Mouse (Mus musculus) ovary, adult 18-20 months (tissue): Measurements from ENCODE around the gene Ccdc93.

Experiments used
- DNase-seq: peaks from one replicate; pipeline ENCODE4 v3.0.0; 2022; ENCODE audit warnings: low spot score, mixed read lengths

Gene Ccdc93

GRCm38 (mm10) chr1:121430938-121431928 is at the start of gene Ccdc93:
Gene Ccdc93, plus strand, starts transcription at chr1:121431049.
- peak; percentile 95 for DNase-seq

- no peak for DNase-seq
These were observed 49.3 kb upstream of the Ccdc93 start for GRCm38 (mm10) chr1:121381562-121381961.

DNA sequence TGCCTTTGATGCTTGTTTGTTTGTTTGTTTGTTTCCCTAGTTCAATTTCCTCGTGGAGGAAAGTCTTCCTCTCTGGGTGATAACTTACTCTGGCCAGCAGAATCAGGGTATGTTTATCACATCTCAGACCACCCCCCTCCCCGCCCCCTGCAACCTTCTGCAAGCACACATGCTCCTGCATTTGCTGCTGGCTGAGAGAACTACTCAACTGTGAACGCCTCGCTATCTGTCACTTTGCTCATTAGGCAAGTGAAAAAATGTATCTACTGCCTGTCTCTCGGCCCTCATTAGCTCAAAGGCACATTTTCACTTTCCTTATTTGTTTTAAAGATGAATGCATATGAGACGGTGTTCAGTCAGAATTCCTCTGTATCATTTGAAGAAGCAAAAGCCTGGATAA is 42.5 kb upstream of the Ccdc93 start:
- no peak for DNase-seq

- no peak for DNase-seq
These were observed 42.1 kb upstream of the Ccdc93 start for GRCm38 (mm10) chr1:121388732-121389131.

DNA sequence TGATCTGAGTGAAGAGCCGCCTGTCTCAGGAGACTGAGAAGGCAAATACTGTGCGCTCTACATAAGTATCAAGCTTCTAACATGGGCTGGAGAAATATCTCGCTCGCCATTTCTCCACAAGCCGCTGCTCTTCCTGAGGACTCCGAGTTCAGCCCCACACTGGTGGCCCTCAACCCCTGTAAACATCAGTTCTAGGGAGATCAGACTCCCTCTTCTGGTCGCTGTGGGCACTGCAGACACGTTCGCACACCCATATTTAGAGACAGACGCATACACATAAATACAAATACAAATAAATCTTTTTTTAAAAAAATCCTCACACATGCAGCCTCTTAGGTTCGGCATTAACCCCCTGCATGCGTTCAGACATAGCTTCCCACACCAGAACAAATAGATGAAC is 41.3 kb upstream of the Ccdc93 start:
- no peak for DNase-seq

GRCm38 (mm10) chr1:121390003-121390402 is 40.8 kb upstream of the Ccdc93 start:
- DNase-seq = no peak

- DNase-seq = no peak
These were observed 40.4 kb upstream of the Ccdc93 start for GRCm38 (mm10) chr1:121390421-121390820.

DNA sequence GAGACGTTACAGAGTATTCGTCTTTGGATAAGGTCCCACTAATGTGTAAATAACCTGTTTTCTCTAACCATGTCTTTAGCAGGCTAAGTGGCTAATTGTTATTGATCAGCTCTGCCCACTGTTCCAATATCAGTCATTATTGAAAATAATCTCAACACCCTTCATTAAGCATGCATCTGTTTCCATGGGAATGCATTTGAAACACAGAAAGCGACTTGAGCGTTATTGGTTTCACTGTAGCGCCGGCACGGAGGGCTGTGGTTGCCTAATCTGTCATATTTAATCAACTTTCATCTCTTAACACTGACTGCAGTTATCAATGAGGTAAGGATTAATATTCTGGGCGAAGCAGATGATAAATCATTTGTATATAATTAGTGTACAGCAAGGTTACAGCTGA is 40.0 kb upstream of the Ccdc93 start:
- no peak for DNase-seq

- DNase-seq = no peak
These were observed 37.7 kb upstream of the Ccdc93 start for GRCm38 (mm10) chr1:121393117-121393516.

DNA sequence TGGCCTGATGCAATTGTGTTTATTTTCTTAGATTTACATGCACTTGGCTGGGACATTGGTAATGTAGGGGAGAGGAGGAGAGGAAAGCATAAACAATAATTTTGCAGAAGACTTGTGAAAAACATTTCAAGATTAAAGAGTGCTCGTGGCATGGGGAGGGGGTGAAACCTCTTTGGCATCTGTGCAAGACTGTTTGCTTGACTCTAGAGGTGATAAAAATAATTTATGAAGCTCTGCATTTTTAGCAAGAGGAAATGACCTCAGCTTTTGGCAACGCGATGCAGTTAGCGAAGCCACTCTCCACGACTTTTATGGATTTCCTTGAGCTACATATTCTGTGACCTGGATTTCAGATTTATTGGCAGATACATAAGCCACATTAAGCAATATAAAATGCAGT is 36.1 kb upstream of the Ccdc93 start:
- no peak for DNase-seq

DNA sequence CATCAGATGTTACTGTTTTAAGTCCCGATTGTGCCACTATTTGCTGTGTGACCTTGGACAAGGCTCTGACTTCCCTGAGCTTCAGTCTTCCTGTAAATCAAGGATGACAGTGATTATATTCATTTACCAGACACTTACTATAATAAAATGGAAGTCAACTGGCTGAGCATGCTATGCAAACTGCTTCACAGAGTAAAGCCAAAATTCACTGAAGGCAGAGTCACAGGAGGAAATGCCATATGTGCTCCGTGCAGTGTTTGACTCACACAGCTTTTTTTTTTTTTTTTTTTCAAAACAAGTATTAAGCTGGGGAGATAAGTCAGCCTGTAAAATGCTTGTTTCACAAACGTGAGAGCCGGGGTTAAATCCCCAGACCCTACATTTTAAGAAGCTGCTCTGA is 34.3 kb upstream of the Ccdc93 start:
- DNase-seq = no peak

DNA sequence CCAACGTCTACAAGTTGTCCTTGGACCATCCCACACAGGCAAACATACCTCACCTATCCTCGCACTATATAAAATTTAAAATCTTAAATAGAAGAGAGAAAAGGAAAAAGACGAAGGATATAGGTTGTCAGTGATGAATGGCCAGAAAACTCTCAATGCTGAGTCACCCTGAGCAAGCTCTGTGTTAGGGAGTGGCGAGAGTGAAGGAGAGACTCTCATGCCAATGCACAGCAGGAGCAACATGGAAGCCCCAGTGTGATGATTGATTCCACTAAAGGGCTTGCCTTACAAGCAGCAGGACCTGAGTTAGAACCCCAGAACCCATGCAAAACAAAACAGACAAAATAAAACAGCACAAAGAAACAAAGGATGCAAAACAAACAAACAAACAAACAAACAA is 32.6 kb upstream of the Ccdc93 start:
- DNase-seq = no peak

DNA sequence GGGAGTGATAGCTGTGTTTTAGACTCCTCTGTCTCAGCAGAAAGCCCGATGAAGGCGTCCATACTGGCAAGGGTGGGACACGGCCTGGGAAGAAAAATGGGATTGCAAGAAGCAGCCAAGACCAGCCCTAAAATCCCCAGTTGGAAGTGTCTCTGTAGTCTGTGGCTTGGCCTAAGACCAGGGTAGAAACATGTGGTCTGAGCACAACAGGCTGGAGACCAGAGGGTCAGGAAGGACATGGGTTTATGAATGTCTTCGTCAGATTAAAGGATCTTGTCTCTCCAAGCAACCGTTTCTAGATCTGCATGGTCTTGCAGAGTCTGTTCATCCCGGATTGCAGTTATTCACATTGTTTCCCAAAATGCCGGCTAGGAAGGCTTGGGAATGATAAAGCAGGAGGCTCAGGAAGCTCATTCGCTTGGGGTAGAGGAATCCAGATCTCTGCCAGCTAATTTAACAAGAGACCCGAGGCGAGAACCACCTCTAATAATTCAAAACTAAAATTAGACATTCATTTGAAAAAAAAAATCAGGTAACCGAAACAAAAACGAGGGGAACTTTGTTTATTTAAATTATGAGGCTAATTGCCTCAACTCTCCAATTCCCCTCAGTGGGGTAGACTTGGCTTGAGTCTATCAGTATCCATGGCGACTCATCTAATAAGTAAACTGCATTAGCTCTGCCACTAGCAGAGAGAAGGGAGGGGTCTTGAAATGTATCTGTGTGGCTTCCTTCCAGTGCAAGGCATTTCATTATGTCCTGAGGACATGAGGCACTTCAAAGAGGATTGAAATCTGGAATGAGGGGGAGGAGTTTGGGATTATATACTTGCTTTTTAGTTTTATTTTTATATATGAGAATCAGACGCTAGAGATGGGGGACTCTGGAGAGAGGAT is 31.6 kb upstream of the Ccdc93 start:
- DNase-seq = no peak

GRCm38 (mm10) chr1:121400243-121400642 is 30.6 kb upstream of the Ccdc93 start:
- DNase-seq = no peak

DNA sequence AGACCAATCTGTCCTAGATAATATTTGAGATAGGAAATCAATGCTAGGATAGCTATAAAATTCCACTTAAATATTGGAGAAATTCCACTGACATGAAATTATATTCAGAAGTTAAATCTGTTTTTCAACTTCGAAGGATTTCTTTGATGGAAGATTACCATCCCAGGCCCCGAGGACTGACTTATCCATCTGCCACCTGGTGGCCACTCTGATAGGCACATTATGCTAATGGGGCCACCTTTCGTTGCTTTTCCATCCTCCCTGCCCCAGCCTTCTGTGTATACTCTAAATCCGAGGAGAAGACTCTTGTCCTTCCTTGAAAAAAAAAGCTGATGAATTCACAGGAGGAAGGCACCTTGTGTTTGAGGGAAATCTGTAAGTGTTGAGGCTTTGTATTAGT is 11.8 kb upstream of the Ccdc93 start:
- no peak for DNase-seq

- DNase-seq = no peak
These were observed 11.1 kb upstream of the Ccdc93 start for GRCm38 (mm10) chr1:121419569-121420265.

- DNase-seq = no peak
These were observed 489 bp upstream of the Ccdc93 start for GRCm38 (mm10) chr1:121430183-121430937.

DNA sequence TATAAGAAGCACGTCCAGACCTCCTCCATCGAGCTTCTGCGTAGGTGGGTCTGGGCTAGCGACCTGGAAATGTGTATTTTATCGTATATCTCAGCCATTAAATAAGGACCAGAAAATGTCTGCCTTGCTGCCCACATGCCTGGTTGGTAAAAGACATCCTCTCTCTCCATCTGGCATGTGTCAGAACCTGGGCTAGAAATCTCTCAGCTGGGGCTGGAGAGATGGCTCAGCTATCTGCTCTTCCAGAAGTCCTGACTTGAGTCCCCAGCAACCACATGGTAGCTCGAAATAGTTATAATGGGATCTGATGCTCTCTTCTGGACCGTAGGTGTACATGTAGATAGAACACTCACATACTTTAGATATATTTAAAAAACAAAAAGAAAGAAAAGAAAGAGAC is 5.1 kb downstream of the Ccdc93 start:
- DNase-seq = no peak

- peak; percentile 12 for DNase-seq
These were observed 9.9 kb downstream of the Ccdc93 start for GRCm38 (mm10) chr1:121440535-121441381.

GRCm38 (mm10) chr1:121444147-121444546 is 13.3 kb downstream of the Ccdc93 start:
- no peak for DNase-seq
